In the genomic region with DNA sequence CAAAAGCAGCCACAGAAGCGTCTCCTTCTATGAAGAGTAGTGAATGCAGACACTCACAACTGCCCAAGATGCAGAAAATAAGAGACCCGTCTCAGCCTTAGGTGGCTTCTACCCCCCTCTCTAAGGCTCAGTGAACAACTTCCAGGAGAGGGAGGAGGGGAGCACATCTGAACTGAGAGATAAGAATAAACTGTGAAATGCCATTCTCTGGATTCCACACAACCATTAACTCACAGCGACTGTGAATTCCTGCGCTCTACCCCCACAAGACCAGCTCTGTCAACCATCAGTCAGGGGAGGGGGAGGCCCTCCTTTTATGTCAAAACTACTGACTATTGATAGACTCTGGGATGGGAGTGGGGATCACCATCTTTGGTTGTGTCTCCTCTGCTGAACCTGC, we compare ENCODE assay signal across 12 mouse cellular contexts. TPM values are rescaled to one million over a fixed set of nuclear protein-coding genes. Genes with fewer than 3 reads are reported as not detected.
DNase-seq lines count a peak whose midpoint lies in the region; ATAC-seq and TF ChIP-seq lines count a peak whose summit lies in the region.
"Had no signal": no experiment of that assay in that cellular context is flagged by ENCODE, and none has a peak within 500 bp of the region (broad histone marks: within the 10 kb centered on the region; RNA-seq: fewer than 3 reads in every experiment).

No protein-coding gene starts in this region.

- H3K36me3 ChIP-seq in kidney, embryonic 14.5 days (ENCODE audit: control insufficient read depth, insufficient read depth, low read length): no peaks in the 10 kb centered on the region
- H3K36me3 ChIP-seq in limb, embryonic 15.5 days: no peaks in the 10 kb centered on the region

- no peak for DNase-seq in kidney, postnatal 14 days
- no peak for DNase-seq in Patski (ENCODE audit: low read depth, low spot score)
- peak; percentile 38 for DNase-seq in embryo, embryonic 11 days
- DNase-seq in cerebellum, postnatal 25 days: no peak
- DNase-seq: thymus, postnatal 4 days had no signal

- no peak overlapping the region for H3K9ac ChIP-seq in kidney, embryonic 14.5 days (ENCODE audit: low read depth, low read length)
- no peak overlapping the region for H3K9ac ChIP-seq in limb, embryonic 15.5 days
- H3K9ac ChIP-seq: forebrain, embryonic 13.5 days had no signal

- H3K27ac ChIP-seq in kidney, embryonic 14.5 days (ENCODE audit: low read depth, low read length): peak overlapping the region; percentile 84
- peak overlapping the region; percentile 81 for H3K27ac ChIP-seq in limb, embryonic 15.5 days
- H3K27ac ChIP-seq: forebrain, embryonic 13.5 days; macrophage had no signal

- CTCF ChIA-PET in Patski (lab: Charles Lee): interaction anchor here (1.3 to 2.6 kb wide), 4 partner anchors 13 to 119 kb away, joined by 3 to 9 read pairs (median 4); no protein-coding TSS in a partner anchor

- no peaks in the 10 kb centered on the region for H3K27me3 ChIP-seq in kidney, embryonic 14.5 days (ENCODE audit: control insufficient read depth, insufficient read depth, low read length)
- no peaks in the 10 kb centered on the region for H3K27me3 ChIP-seq in Patski
- H3K27me3 ChIP-seq in limb, embryonic 15.5 days: no peaks in the 10 kb centered on the region
- H3K27me3 ChIP-seq: forebrain, embryonic 13.5 days had no signal

- no peak overlapping the region for H3K4me3 ChIP-seq in kidney, embryonic 14.5 days (ENCODE audit: low read length)
- H3K4me3 ChIP-seq in limb, embryonic 15.5 days: no peak overlapping the region
- H3K4me3 ChIP-seq: forebrain, embryonic 13.5 days had no signal

- H3K4me1 ChIP-seq in kidney, embryonic 14.5 days (ENCODE audit: control insufficient read depth, insufficient read depth, low read length): peaks cover 48% of the 10 kb centered on the region
- peaks cover 52% of the 10 kb centered on the region for H3K4me1 ChIP-seq in limb, embryonic 15.5 days

- in situ Hi-C loops in Patski (cut with MboI; ENCODE audit: low pct_unique_long_range_greater_than_20kb): loop anchor here (5.0 to 10.0 kb wide), 2 partner anchors 80 to 137 kb away; partner anchors contain the start of gene Zim1

- POLR2A ChIA-PET in Patski (lab: Charles Lee): interaction anchor here (1.2 to 1.5 kb wide), 2 partner anchors 15 to 82 kb away, joined by 3 read pairs; no protein-coding TSS in a partner anchor

- no peak for TF ChIP-seq CTCF in Patski (IDR thresholded peaks at IDR 0.05)

- no peaks in the 10 kb centered on the region for H3K9me3 ChIP-seq in kidney, embryonic 14.5 days (ENCODE audit: control insufficient read depth, low read length)
- no peaks in the 10 kb centered on the region for H3K9me3 ChIP-seq in limb, embryonic 15.5 days
- H3K9me3 ChIP-seq: forebrain, embryonic 13.5 days had no signal

- peak; percentile 17; the same call in 1 of the 2 replicates for ATAC-seq in kidney, embryonic 14.5 days (ENCODE audit: low FRiP score, low TSS enrichment)
- ATAC-seq in Patski: peak; percentile 68
- ATAC-seq in limb, embryonic 15.5 days (ENCODE audit: insufficient number of reproducible peaks, low FRiP score, low TSS enrichment, low read depth): peak; percentile 46; the same call in 1 of the 2 replicates
- ATAC-seq in granulocyte monocyte progenitor cell, adult 5-6 weeks (replicated peaks; ENCODE audit: poor library complexity, severe bottlenecking): no peak
- ATAC-seq: forebrain, embryonic 13.5 days had no signal

- WGBS in kidney, embryonic 14.5 days: 16% methylated on average over 4 of the region's 4 CpGs
- 24% methylated on average over 4 of the region's 4 CpGs for WGBS in limb, embryonic 15.5 days

- no peak overlapping the region; the same call in 1 of the 2 replicates for H3K4me2 ChIP-seq in kidney, embryonic 14.5 days (replicated peaks; ENCODE audit: low read depth, low read length)
- H3K4me2 ChIP-seq in limb, embryonic 15.5 days: no peak overlapping the region
- H3K4me2 ChIP-seq: forebrain, embryonic 13.5 days had no signal

RNA-seq across cellular contexts. Expression of gene Usp29, which starts 47.3 kb away (rescaled TPM):
- 9.3 and 9.5 TPM in 2 replicates for polyA plus RNA-seq in kidney, embryonic 14.5 days (2014; fragmentation: Nextera tagmentation; extraction: Ambion mirVana)
- polyA plus RNA-seq in Patski (2021): 4.3 TPM
- 9.6 and 10.7 TPM in 2 replicates for polyA plus RNA-seq in limb, embryonic 15.5 days (2015; fragmentation: Nextera tagmentation; extraction: Ambion mirVana)
- total RNA-seq in granulocyte monocyte progenitor cell, adult 5-6 weeks (2014; fragmentation: Nextera tagmentation): not detected in 2 replicates
- not detected in 2 replicates for total RNA-seq in granulocyte monocyte progenitor cell, adult 5-6 weeks (2017)
- total RNA-seq: neutrophil, adult 5-6 weeks had no signal
- polyA plus RNA-seq: gonadal fat pad, adult 2 months; macrophage had no signal

RNA-seq across cellular contexts. Expression of gene Peg3, which starts 47.5 kb away (rescaled TPM):
- 111 and 222 TPM in 2 replicates for polyA plus RNA-seq in kidney, embryonic 14.5 days (2014; fragmentation: Nextera tagmentation; extraction: Ambion mirVana)
- polyA plus RNA-seq in Patski (2021): 90.8 TPM
- polyA plus RNA-seq in limb, embryonic 15.5 days (2015; fragmentation: Nextera tagmentation; extraction: Ambion mirVana): 213 and 261 TPM in 2 replicates
- total RNA-seq in granulocyte monocyte progenitor cell, adult 5-6 weeks (2014; fragmentation: Nextera tagmentation): not detected in 2 replicates
- 0.21 TPM in 1 of 2 replicates, not detected in the other for total RNA-seq in granulocyte monocyte progenitor cell, adult 5-6 weeks (2017)
- total RNA-seq: neutrophil, adult 5-6 weeks had no signal
- polyA plus RNA-seq: macrophage had no signal
